Mouse (Mus musculus) thymus, postnatal 14 days (tissue): ENCODE results near the gene Smim4.

Experiments
- DNase-seq: peaks from one replicate; pipeline ENCODE4 v3.0.0; 2021

Gene Smim4

GRCm38 (mm10) chr14:31114011-31114410, 14.7 kb downstream of the Smim4 start:
- DNase-seq: no peak

GRCm38 (mm10) chr14:31112187-31112586, 16.6 kb downstream of the Smim4 start:
- no peak for DNase-seq

GRCm38 (mm10) chr14:31110613-31111012, 18.1 kb downstream of the Smim4 start:
- no peak for DNase-seq

GRCm38 (mm10) chr14:31105156-31105555, 23.6 kb downstream of the Smim4 start:
- DNase-seq: no peak

GRCm38 (mm10) chr14:31089918-31090317, 38.8 kb downstream of the Smim4 start:
- no peak for DNase-seq

GRCm38 (mm10) chr14:31088515-31088914, 40.2 kb downstream of the Smim4 start:
- DNase-seq: no peak

- DNase-seq: peak; percentile 14
Measured at GRCm38 (mm10) chr14:31087433-31087832, 41.3 kb downstream of the Smim4 start.

- no peak for DNase-seq
Measured at GRCm38 (mm10) chr14:31081147-31081546, 47.6 kb downstream of the Smim4 start.

GRCm38 (mm10) chr14:31079313-31080028, 49.3 kb downstream of the Smim4 start:
- no peak for DNase-seq

- DNase-seq: no peak
Measured at GRCm38 (mm10) chr14:31078597-31079208, 50.1 kb downstream of the Smim4 start.

GRCm38 (mm10) chr14:31069086-31069733, 59.5 kb downstream of the Smim4 start:
- no peak for DNase-seq

GRCm38 (mm10) chr14:31062277-31062676, 66.5 kb downstream of the Smim4 start:
- DNase-seq: peak; percentile 15

GRCm38 (mm10) chr14:31045817-31046216, 82.9 kb downstream of the Smim4 start:
- DNase-seq: no peak

GRCm38 (mm10) chr14:31045296-31045695, 83.5 kb downstream of the Smim4 start:
- no peak for DNase-seq
